Mouse (Mus musculus) megakaryocyte, embryonic 14.5 days (primary cell): ENCODE measurements at regions not wholly inside any gene's neighbourhood (a gene's known extent, or its start where the extent isn't known, plus 50 kb on each side); places are given as distances from the start of the nearest gene placed in this dataset.

Experiments
- FLI1 ChIP-seq: IDR thresholded peaks from 2 replicates; pipeline ENCODE4 v1.6.1; 2012; ENCODE audit warnings: low read length, inconsistent platforms, mixed read lengths
- GATA1 ChIP-seq: IDR thresholded peaks from 3 replicates; pipeline ENCODE4 v1.6.1; 2012; ENCODE audit warnings: mixed read lengths, low read length, inconsistent platforms, borderline replicate concordance

- TF ChIP-seq GATA1 (no peak), FLI1 (no peak)
Observed at GRCm38 (mm10) chr15:62986871-62987270, 858.1 kb downstream of the Gsdmc2 start.
